Mouse (Mus musculus) c-Kit-positive CD71-positive TER-119-positive erythroid progenitor cells, embryonic 14.5 days (primary cell): ENCODE results near the gene Gk.

Experiments
- DNase-seq: peaks from one replicate; pipeline ENCODE4 v3.0.0-alpha.2; 2013; ENCODE audit warnings: low spot score

The Gk gene

DNA sequence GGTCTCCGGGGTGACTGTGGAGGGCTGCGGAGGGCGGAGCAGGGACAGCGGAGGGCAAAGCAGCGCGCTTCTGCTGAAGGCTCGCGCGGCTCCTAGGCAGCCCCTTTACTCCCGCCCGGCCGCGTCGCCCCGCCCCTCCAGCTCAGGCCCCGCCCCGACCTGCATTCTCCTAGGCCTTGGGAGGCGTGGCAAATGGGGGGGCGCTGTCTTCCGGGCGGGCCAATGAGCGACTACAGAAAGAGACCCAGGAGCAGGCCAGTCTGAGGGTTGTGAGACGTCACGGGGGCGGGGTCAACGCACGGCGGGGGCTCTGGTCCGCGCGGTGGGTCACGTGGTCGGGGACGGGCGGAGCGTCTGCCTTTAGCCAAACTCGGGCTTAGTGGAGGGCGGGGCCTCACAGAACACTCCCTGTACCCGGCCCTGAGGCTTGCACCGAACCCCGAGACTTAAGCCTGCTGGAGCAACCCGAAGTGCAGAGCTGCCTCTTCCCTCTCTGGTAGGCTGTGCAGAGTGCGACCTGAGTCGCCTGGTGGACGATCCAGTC, at the start of gene Gk:
Gk (minus strand) TSS at position 276 of the 544 bp plus-strand sequence.
- peak; percentile 91 for DNase-seq

DNA sequence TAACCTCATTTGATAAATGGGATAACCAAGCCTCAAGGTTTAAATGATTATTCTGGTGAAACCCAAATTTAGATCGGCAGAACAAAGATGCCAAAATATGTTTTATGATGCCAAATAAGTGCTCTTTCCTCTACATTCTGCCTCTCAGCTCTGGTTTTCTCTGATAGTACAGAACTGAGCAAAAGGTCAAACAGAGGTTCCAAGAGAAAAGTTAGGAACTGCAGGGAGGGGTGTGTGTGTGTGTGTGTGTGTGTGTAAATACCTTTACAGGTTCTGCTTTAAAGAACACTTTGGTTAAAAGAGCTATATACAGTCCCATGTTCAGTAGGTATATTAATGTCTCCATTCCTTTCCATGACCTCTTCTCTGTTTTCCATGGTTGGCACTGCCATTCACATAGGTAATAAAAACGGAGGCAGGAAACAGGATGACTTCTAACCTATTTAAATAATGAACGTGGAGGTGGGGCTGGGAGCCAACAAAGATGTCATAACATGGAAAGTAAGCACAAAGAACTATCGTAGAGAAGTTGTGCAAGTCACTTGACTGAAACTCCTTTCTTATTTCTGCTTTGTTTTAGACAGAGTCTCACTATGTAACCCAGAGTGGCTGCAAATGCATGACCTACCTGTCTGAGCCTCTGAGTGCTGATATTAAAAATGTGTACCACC, 28.2 kb upstream of the Gk start:
- no peak for DNase-seq

DNA sequence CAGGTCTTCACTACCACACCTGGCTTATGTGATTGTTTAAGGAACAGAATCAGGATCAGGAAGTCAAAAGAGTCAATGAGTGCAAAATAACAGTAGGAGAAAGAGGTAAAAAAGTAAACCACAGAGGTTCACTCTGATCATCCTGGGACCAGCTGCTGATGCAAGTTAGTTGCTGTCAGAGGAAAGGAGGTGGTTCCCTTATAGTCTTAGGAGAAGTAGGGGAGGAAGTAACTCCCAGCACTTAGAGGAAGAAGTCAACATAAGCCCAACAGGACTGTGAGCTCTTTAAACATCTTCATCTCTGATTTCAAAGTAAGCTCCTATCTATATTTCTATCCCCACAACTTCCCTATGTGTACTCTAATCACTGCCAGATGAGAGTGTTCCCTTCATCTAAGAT, 26.4 kb upstream of the Gk start:
- no peak for DNase-seq

DNA sequence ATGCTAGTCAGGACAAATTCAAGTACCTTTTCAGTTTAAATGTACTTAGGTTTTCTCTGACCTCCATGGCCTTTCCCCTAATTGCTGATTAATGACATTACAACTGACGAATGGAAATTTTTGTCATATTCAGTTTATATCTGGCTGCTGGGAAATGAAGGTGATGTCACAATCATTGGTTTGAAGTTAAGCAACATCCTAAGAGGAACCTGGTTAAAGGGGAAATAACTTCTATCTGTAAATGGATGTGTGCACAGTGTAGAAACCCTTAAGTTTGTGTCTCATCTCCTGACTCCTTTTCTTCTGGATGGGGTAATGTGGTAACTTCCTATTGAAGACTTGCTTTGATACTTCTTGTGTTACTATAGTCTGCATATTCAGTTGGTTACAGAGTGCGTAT, 20.8 kb upstream of the Gk start:
- DNase-seq = no peak

DNA sequence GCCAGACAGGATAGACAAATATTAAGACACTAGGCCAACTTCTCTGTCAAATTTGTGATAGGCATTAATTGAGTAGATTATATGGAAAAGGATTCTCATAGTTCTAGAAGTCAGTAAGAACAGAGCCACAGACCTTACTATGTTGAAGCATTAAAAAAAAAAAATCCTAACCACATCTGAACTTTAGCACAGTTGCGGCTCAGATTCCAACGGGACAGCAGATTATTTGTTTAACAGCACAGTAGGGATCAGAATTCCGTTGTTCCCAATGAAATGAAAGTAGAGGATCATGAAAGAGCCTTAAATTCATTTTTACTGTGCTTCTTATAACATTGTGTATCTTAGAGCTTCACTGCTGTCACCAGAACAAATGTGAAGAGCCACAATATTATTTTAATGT, 1.7 kb upstream of the Gk start:
- DNase-seq = no peak

DNA sequence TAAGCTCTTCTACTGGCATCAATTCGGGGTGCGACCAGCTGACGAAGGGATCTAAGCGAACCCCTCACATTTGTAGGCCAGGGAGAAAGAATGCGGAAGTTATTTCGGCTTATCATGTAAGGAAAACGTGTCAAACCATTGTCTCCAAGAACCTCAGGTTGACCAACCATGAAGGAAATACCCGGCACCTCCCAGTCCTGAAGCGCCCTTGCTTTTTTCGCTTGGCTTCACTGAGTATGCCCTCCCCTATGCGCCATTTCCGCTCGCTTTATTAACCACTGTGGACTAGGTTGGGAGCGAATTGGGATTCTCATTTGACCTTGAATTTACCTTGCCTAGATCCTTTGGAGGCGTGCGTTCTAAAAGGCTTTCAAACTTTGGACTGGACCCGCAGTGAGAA, 522 bp upstream of the Gk start:
- DNase-seq = no peak

DNA sequence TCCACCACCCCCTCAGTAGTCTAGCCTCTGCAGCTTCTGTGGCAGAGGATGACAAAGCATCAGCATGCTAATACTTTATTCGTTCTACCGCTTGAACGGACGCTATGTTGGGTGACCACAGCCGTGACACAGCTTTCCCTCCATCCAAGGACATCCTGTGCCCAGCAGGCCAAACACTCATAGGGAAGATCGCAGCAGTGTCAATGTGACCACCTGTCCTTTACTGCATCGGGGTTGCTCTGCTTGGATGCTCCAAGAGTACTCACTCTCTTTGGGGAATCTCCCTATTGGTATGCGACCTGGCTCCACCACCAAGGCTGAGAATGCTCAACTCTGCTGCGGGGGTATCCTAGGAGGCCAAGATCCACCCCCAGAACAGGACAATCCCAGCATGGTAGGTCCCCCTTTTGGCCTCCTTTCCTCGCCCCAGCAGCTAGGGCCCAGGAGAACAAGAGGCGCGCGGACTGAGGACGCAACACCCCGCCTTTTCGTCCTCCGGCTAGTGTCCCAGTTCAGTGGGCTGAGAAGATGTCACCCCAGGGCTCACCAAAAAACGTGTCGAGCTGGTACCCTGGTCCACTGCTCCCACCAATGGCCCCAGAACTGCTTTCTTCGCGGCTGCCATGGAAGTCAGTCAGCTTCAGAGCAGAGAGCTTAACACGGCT, 608 bp downstream of the Gk start:
- peak; percentile 31 for DNase-seq

DNA sequence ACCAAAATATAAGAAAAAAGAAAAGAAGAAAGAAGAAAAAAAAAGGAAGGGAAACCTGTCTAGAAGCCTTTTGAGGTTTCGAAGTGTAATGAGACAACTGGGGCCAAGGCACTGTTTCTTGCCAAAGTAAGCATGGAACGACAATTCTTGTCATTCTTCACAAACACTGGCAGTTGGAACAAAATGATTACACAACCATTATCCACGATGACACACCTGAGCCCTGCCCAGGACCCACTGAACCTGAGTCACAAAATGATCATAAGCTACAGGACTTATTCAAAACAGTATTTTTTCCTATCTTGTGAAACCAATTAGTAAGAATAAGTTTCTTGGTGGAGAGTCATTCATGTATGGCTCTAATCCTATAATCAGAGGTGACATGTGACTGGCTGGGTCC, 5.3 kb downstream of the Gk start:
- DNase-seq = no peak

DNA sequence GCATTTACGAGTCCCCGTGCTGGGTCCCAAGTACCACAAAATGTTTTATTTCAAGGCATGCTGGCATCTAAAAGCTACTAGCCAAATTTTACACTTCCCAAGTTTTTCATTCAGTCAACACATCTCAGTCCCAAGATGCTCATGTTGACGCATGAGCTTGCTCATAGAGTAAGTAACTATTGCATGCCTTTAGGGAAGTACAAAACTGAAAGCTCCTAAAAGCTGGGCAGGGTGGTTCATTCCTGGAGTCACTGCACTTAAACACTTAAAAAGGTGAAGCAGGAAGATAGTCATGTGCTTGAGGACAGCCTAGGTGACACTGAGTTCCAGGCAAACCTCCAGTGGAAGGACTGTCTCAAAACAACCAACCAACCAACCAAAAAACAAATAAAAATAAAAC, 5.9 kb downstream of the Gk start:
- no peak for DNase-seq

DNA sequence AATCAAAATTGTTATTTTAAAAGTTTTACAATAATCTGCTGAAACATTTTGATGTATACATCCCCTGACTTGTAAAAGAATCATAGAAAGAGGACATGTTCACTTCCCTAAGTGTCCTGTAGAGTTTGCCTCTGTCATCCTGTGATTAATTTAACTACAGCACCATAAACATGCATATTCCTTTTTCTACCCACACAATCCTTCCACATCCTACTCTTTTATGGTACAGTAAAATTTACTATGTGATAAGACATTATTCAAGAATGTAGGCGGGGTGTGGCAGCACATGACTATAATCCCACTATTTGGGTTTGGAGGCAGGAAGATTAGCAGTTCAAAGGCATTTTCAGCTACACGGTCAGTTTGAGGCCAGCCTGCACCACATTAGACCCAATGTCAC, 8.0 kb downstream of the Gk start:
- no peak for DNase-seq

DNA sequence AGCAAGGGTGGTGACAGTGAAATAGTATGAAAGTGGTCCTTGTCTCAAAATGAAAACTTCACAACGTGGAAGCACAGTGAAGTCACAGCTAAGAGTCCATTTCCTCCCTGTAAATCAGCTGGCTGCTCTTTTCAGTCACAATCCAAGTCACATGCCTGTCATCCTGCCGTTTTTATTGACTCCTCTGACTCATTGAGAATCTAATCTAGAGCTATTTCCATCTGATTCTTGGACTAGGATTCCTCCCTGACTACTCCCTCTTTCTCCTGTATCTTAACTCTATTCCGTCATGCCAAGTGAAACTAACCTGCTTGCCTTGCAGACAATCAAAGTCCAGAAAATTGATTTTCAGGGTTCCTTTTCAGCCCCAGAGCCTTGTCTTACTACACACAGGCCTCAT, 20.6 kb downstream of the Gk start:
- DNase-seq = no peak

DNA sequence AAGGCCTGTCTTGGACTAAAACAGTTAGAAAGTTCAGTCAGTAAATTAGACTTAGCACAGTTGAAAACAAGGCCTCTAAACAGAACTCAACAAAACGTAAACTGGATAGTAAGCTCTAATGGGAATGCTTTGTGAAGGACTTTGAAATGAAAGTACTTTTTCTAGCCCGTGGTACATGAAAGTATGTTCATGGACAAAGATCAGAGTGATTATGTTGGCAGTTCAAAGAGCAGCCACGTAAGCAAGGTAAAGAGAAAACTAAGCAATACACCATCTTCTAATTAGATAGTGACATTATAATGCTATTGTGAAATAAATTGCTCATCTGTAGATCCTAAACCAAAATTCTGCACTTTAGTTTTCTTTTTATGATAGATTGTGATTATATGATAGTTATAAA, 32.8 kb downstream of the Gk start:
- DNase-seq = no peak

DNA sequence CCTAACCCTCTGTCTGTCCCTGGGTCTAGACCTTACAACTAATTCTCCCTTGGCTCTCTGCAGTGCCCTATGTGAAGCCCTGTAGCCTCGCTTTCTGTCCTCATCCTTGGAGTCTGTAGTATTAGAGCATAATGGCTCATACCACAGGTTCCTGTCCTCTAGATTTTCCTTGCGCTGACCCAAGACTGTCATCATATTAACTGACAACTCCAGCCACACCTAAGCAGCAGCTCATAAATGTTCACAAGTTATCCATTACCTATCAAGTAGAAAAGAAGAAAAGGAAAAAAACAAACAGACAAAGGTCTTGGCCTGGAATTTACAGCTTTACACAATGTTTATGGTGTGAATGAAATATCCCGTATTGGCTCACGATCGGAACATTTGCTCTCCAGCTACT, 43.4 kb downstream of the Gk start:
- DNase-seq = no peak

DNA sequence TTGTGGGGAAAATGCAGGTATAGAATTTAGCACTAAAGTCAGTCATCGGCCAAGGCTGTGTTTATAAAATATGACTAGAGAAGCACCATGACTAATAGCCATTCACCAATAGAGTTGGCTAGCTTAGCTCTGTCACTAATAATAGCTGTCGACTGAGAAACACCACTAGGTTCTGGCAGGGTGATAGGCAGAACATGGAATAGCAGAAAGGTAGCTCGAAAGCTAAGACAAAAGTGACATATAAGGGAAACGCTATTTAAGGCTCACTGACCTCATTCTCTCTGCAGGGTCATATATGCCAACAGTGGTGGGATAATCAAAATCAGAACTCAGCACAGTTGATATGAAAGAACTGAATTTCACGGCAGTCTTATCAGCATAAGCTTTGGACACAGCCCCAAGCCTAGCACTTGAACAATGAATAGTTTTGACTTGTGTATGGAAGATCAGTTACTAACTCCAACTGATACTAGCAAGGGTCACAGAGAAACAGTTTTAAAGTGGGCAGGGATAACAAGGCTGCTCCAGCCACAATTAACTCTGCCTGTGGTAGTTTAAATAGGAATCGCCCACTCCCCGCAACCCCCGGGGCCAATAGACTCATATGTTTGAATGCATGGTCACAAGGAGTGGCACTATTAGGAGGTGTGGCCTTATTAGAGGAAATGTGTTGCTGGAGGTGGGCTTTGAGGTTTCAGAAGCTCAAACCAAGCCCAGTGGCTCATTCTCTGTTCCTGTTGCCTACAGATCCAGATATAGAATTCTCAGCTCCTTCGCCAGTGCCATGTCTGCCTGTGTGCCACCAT, 45.3 kb downstream of the Gk start:
- no peak for DNase-seq

DNA sequence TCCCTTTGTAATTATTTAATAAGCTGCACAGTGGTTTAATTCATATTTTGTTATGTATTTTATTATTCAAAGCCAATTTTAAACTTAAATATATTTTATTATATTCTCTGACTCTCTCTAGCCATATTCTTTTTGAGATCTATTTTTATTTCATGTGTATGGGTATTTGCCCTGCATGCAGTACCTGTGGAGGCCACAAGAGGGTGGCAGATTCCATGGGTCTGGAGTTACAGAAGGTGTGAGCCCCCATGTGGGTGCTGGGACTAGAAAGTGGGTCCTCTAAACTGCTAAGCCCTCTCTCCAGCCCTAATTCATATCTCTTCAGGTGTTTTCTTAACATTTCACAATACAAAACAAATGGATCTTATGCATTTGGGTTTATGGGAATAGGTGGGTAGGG, 55.4 kb downstream of the Gk start:
- DNase-seq = peak; percentile 9

DNA sequence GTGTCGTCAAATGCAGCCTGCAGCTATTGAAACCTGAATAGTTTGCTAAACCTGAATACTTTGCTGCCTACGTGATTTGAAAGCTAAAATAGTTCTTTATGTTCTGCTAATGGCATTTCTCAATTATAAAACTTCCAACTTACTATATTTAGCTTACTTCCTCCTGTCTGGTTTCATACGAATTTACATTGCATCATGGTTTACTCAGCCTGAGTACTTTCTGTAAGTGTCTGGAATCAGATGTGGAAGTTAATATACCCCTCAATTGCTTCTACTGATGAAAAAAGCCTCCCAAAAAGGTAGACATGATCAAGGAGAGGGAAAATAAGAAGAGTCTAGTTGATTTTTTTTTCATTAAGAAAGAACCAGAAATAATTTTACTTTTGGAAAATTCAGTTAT, 66.2 kb downstream of the Gk start:
- no peak for DNase-seq

DNA sequence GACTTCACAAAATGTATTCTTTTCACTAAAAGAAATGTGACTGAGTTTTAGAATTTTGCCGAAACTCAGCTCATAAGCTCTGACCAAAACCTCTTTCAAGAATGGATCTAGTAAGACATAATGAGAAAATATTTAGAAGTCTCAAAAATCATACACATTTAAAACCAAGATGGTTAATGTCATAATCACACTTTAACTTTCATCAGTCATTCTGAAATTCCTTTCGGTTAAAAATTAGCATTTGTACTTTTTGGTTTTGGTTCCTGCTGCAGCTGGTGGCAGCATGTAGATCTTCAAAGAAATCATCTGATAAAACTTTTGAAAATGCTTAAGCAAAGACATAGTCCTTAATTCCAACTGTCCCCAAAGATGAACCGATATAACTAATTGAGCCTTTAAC, 70.9 kb downstream of the Gk start:
- no peak for DNase-seq

DNA sequence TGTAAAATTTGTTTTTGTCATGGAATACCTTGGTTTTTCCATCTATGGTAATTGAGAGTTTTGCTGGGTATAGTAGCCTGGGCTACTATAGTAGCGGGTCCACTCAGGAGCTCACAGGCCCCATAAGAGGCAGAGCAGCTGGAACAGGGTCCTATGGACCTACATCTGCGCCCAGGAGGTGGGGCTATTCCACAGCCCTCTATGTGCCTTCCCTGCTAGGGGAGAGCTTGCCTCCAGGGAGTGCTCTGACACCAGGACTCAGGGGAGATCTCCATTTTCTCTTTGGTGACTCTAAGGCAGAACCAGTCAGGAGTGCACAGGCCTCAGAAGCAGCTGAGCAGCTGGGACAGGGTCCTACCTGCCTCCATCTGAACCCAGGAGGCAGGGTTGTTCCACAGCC, 92.9 kb downstream of the Gk start:
- DNase-seq = no peak

DNA sequence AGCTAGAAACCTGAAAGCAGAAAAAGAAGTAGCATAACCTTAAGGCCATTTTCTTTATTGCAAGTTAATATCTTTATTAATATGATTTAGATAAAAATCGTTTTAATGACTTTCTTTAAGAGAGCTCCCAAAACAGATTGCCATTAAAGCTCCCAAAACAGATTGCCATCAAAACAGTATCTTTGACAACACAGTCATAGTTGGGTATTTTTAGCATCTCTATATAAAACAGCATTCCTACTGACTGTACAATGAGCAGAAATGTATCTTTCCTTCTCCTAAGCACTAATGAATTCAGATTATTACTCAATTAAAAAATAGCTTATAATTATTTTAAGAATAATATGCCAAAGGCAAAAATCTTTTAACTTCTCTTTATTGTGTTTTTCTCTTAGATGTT, 94.5 kb downstream of the Gk start:
- no peak for DNase-seq

DNA sequence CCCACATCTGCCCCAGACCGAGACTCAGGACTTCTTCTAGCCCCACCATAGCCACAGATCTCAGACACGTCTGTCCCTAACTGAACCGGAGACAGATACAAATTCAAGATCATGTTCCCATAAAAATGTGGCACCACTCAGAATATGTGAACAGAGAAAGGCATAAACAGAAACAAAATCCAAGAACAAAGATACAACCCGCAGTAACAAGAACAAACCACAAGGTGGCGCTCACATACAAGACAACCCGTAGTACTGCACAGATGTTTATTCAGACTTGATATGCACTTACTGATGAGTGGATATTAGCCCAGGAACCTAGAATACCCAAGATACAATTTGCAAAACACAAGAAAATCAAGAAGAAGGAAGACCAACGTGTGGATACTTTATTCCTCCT, 99.8 kb downstream of the Gk start:
- peak; percentile 34 for DNase-seq
